Mouse (Mus musculus) neural tube, embryonic 11.5 days (tissue): ENCODE measurements around the gene Gadl1. TPM values are rescaled to one million over a fixed set of nuclear protein-coding genes. Genes with fewer than 3 reads are reported as not detected.

Experiments used
- ATAC-seq: fragments of 200-750 bp; cut with Nextera tagmentation; 2 replicates; pipeline ENCODE4 v1.8.0; 2017; ENCODE audit warnings: moderate number of reproducible peaks, mild to moderate bottlenecking, moderate TSS enrichment, moderate library complexity; ENCODE audit not compliant: insufficient read depth, low FRiP score, low TSS enrichment
- DNase-seq: peaks from one replicate; pipeline ENCODE4 v3.0.0-alpha.2; 2015; ENCODE audit warnings: low spot score
- H3K27ac ChIP-seq: fragments of 300-500 bp; sonication (generic); 2 replicates; pipeline ENCODE4 v1.5.1; 2014; ENCODE audit warnings: low read depth, mild to moderate bottlenecking, low read length
- H3K27me3 ChIP-seq: fragments of 300-500 bp; sonication (generic); 2 replicates; pipeline ENCODE4 v1.6.1; 2014; ENCODE audit warnings: mild to moderate bottlenecking, low read length, mixed read lengths; ENCODE audit not compliant: control insufficient read depth, insufficient read depth
- H3K36me3 ChIP-seq: fragments of 300-500 bp; sonication (generic); 2 replicates; pipeline ENCODE4 v1.6.1; 2014; ENCODE audit warnings: mild to moderate bottlenecking, low read length, moderate library complexity, mixed read lengths; ENCODE audit not compliant: control insufficient read depth, insufficient read depth
- H3K4me1 ChIP-seq: fragments of 300-500 bp; sonication (generic); 2 replicates; pipeline ENCODE4 v1.6.1; 2014; ENCODE audit warnings: low read length, mixed read lengths; ENCODE audit not compliant: control insufficient read depth, insufficient read depth
- H3K4me2 ChIP-seq: fragments of 300-500 bp; sonication (generic); 2 replicates; pipeline ENCODE4 v1.6.1; 2014; ENCODE audit warnings: low read depth, mild to moderate bottlenecking, moderate library complexity
- H3K4me3 ChIP-seq: fragments of 300-500 bp; sonication (generic); 2 replicates; pipeline ENCODE4 v1.5.1; 2014; ENCODE audit warnings: low read depth, low read length
- H3K9ac ChIP-seq: fragments of 300-500 bp; sonication (generic); 2 replicates; pipeline ENCODE4 v1.6.1; 2014; ENCODE audit warnings: mild to moderate bottlenecking, low read length
- H3K9me3 ChIP-seq: fragments of 300-500 bp; sonication (generic); 2 replicates; pipeline ENCODE4 v1.6.1; 2016; ENCODE audit warnings: low read length; ENCODE audit not compliant: control insufficient read depth
- WGBS: fragments of 180-500 bp; shearing (Covaris S2); extraction: QIAGEN DNeasy Blood & Tissue Kit; methylation state at CpG from one replicate; pipeline ENCODE4 v1.1.7; 2014; 5-methylcytosine and 5-hydroxymethylcytosine counted together
- polyA plus RNA-seq: library from polyadenylated mRNA; unstranded; fragments of >200 nt; fragmentation: Nextera tagmentation; extraction: Ambion mirVana; gene quantifications from 2 replicates; pipeline ENCODE4 v1.2.1, GENCODE M21; 2014

Gene Gadl1
- polyA plus RNA-seq, 1 experiment from 2014 or later = 0.32 TPM

GRCm38 (mm10) chr9:115978478-115978877 is 69.2 kb downstream of the Gadl1 start:
- H3K9me3 ChIP-seq = no peaks in the 10 kb centered on the region
- WGBS = 80% methylated on average over 2 of the region's 2 CpGs
- no peak overlapping the region for H3K9ac ChIP-seq
- no peaks in the 10 kb centered on the region for H3K36me3 ChIP-seq
- no peak overlapping the region for H3K27ac ChIP-seq
- H3K27me3 ChIP-seq = no peaks in the 10 kb centered on the region
- no peak overlapping the region for H3K4me2 ChIP-seq
- H3K4me1 ChIP-seq = no peaks in the 10 kb centered on the region
- H3K4me3 ChIP-seq = no peak overlapping the region
- DNase-seq (no peak), ATAC-seq (no peak)

- Histone ChIP-seq H3K4me2 (no peak overlapping the region), H3K27me3 (no peaks in the 10 kb centered on the region), H3K36me3 (no peaks in the 10 kb centered on the region), H3K9me3 (no peaks in the 10 kb centered on the region), H3K27ac (no peak overlapping the region), H3K4me1 (no peaks in the 10 kb centered on the region), H3K9ac (no peak overlapping the region), H3K4me3 (no peak overlapping the region)
- DNase-seq (no peak), ATAC-seq (no peak)
- 92% methylated on average over 7 of the region's 7 CpGs for WGBS
Observed at GRCm38 (mm10) chr9:115990661-115991060, 81.4 kb downstream of the Gadl1 start.

GRCm38 (mm10) chr9:115994772-115995171 is 85.5 kb downstream of the Gadl1 start:
- no peak overlapping the region for H3K9ac ChIP-seq
- H3K4me2 ChIP-seq = no peak overlapping the region
- 84% methylated on average over 2 of the region's 2 CpGs for whole genome bisulfite sequencing
- DNase-seq (no peak), ATAC-seq (no peak)
- no peak overlapping the region for H3K27ac ChIP-seq
- no peaks in the 10 kb centered on the region for H3K4me1 ChIP-seq
- H3K9me3 ChIP-seq = no peaks in the 10 kb centered on the region
- H3K27me3 ChIP-seq = no peaks in the 10 kb centered on the region
- H3K4me3 ChIP-seq = no peak overlapping the region
- H3K36me3 ChIP-seq = no peaks in the 10 kb centered on the region

- no peak overlapping the region for H3K4me2 ChIP-seq
- H3K4me1 ChIP-seq = no peaks in the 10 kb centered on the region
- no peak overlapping the region for H3K9ac ChIP-seq
- no peak overlapping the region for H3K4me3 ChIP-seq
- 93% methylated on average over 23 of the region's 23 CpGs for WGBS
- H3K27ac ChIP-seq = no peak overlapping the region
- DNase-seq (no peak), ATAC-seq (no peak)
- no peaks in the 10 kb centered on the region for H3K36me3 ChIP-seq
- no peaks in the 10 kb centered on the region for H3K9me3 ChIP-seq
- no peaks in the 10 kb centered on the region for H3K27me3 ChIP-seq
Observed at GRCm38 (mm10) chr9:115995856-115996560, 86.8 kb downstream of the Gadl1 start.

- H3K27me3 ChIP-seq = no peaks in the 10 kb centered on the region
- no peak overlapping the region for H3K4me2 ChIP-seq
- H3K27ac ChIP-seq = no peak overlapping the region
- no peaks in the 10 kb centered on the region for H3K4me1 ChIP-seq
- ATAC-seq (no peak), DNase-seq (no peak)
- H3K9ac ChIP-seq = no peak overlapping the region
- no peak overlapping the region for H3K4me3 ChIP-seq
- WGBS = 80% methylated on average over 4 of the region's 4 CpGs
- H3K9me3 ChIP-seq = no peaks in the 10 kb centered on the region
- H3K36me3 ChIP-seq = no peaks in the 10 kb centered on the region
Observed at GRCm38 (mm10) chr9:115998383-115998782, 89.1 kb downstream of the Gadl1 start.

- H3K4me3 ChIP-seq = no peak overlapping the region
- H3K9me3 ChIP-seq = no peaks in the 10 kb centered on the region
- DNase-seq (no peak), ATAC-seq (no peak)
- no peaks in the 10 kb centered on the region for H3K4me1 ChIP-seq
- no peaks in the 10 kb centered on the region for H3K27me3 ChIP-seq
- no peak overlapping the region for H3K27ac ChIP-seq
- no peak overlapping the region for H3K4me2 ChIP-seq
- H3K36me3 ChIP-seq = no peaks in the 10 kb centered on the region
- 91% methylated on average over 8 of the region's 8 CpGs for WGBS
- H3K9ac ChIP-seq = no peak overlapping the region
Observed at GRCm38 (mm10) chr9:115999361-115999990, 90.2 kb downstream of the Gadl1 start.

- no peak overlapping the region for H3K4me2 ChIP-seq
- H3K27me3 ChIP-seq = no peaks in the 10 kb centered on the region
- no peak overlapping the region for H3K27ac ChIP-seq
- DNase-seq (no peak), ATAC-seq (no peak)
- no peak overlapping the region for H3K4me3 ChIP-seq
- H3K9me3 ChIP-seq = no peaks in the 10 kb centered on the region
- H3K4me1 ChIP-seq = no peaks in the 10 kb centered on the region
- H3K9ac ChIP-seq = no peak overlapping the region
- 49% methylated on average over 4 of the region's 4 CpGs for WGBS
- H3K36me3 ChIP-seq = no peaks in the 10 kb centered on the region
Observed at GRCm38 (mm10) chr9:116013911-116014310, 104.7 kb downstream of the Gadl1 start.

GRCm38 (mm10) chr9:116016221-116016620 is 107.0 kb downstream of the Gadl1 start:
- ATAC-seq (no peak), DNase-seq (no peak)
- Histone ChIP-seq H3K27ac (no peak overlapping the region), H3K4me1 (no peaks in the 10 kb centered on the region), H3K36me3 (no peaks in the 10 kb centered on the region), H3K27me3 (no peaks in the 10 kb centered on the region), H3K9me3 (no peaks in the 10 kb centered on the region), H3K9ac (no peak overlapping the region), H3K4me2 (no peak overlapping the region), H3K4me3 (no peak overlapping the region)
- WGBS = 77% methylated on average over 9 of the region's 9 CpGs

- Histone ChIP-seq H3K4me3 (no peak overlapping the region), H3K9me3 (no peaks in the 10 kb centered on the region), H3K9ac (no peak overlapping the region), H3K36me3 (no peaks in the 10 kb centered on the region), H3K4me1 (no peaks in the 10 kb centered on the region), H3K4me2 (no peak overlapping the region), H3K27me3 (no peaks in the 10 kb centered on the region), H3K27ac (no peak overlapping the region)
- 91% methylated on average over 3 of the region's 3 CpGs for WGBS
- ATAC-seq (no peak), DNase-seq (no peak)
Observed at GRCm38 (mm10) chr9:116017091-116017490, 107.8 kb downstream of the Gadl1 start.
